Mouse (Mus musculus) thymus, adult 2 months (tissue): ENCODE data around the gene Kif6. TPM values are rescaled to one million over a fixed set of nuclear protein-coding genes. Genes with fewer than 3 reads are reported as not detected.

ENCODE experiments used
- DNase-seq: peaks from one replicate; pipeline ENCODE4 v3.0.0; 2021
- H3K27ac ChIP-seq: fragments of 200-500 bp; 2 replicates; pipeline ENCODE4 v1.5.1; 2012; ENCODE audit warnings: low read length, control low read depth; ENCODE audit not compliant: control insufficient read depth, insufficient read depth
- H3K27me3 ChIP-seq: fragments of 200-500 bp; 2 replicates; pipeline ENCODE4 v1.6.1; 2012; ENCODE audit warnings: mild to moderate bottlenecking, low read length, moderate library complexity, mixed read lengths; ENCODE audit not compliant: control insufficient read depth, insufficient read depth
- H3K36me3 ChIP-seq: fragments of 200-500 bp; 2 replicates; pipeline ENCODE4 v1.6.1; 2012; ENCODE audit warnings: mild to moderate bottlenecking, low read length, moderate library complexity; ENCODE audit not compliant: control insufficient read depth, insufficient read depth
- H3K4me1 ChIP-seq: fragments of 200-500 bp; replicated peaks from 2 replicates; pipeline ENCODE4 v1.6.1; 2012; ENCODE audit warnings: low read length; ENCODE audit not compliant: control insufficient read depth, insufficient read depth
- H3K4me3 ChIP-seq: fragments of 200-500 bp; 2 replicates; pipeline ENCODE4 v1.5.1; 2012; ENCODE audit warnings: mild to moderate bottlenecking, low read length, control low read depth, moderate library complexity; ENCODE audit not compliant: control insufficient read depth, insufficient read depth
- CTCF ChIP-seq: fragments of 200-500 bp; IDR thresholded peaks from 2 replicates; pipeline ENCODE4 v1.5.1; 2012; ENCODE audit warnings: mild to moderate bottlenecking, control low read depth, low read length, moderate library complexity, borderline replicate concordance; ENCODE audit not compliant: control insufficient read depth, poor library complexity, insufficient read depth; ENCODE audit errors: extremely low read depth
- POLR2A ChIP-seq: fragments of 200-500 bp; IDR thresholded peaks from 2 replicates; pipeline ENCODE4 v1.6.1; 2012; ENCODE audit warnings: mild to moderate bottlenecking, low read length, control low read depth, moderate library complexity; ENCODE audit not compliant: control insufficient read depth, poor library complexity, insufficient read depth; ENCODE audit errors: extremely low read depth
- WGBS: fragments of 180-500 bp; shearing (Covaris S2); methylation state at CpG from one replicate; pipeline ENCODE4 v1.1.7; 2018; 5-methylcytosine and 5-hydroxymethylcytosine counted together
- polyA plus RNA-seq: library from polyadenylated mRNA; depleted of rRNA; stranded (reverse); fragments of >200 nt; gene quantifications from 2 replicates; pipeline ENCODE4 v1.2.3, GENCODE M21; 2012

Gene Kif6
- polyA plus RNA-seq, 1 experiment, result 0.54 TPM

DNA sequence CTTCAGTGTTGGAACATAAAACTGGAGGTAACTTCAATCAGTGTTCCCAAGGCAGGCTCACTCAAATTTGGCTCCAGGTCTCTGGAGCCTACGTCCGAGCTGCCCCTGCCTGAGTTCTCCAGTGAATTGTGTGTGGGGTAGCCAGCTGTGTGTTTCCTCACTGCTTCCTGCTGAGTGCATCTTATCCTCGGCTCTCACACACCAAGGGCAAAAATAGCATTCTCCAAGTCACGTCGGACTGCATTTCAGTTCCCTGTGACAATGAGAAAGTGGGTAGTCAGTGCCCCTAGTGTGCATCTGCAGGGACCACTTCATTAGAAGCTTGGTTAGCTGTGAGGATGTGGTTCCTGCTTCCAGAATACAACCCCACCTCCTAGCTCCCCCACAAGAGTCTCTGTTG lies 222.5 kb downstream of the Kif6 start:
- H3K36me3 ChIP-seq, result no peaks in the 10 kb centered on the region
- no peak overlapping the region for H3K27ac ChIP-seq
- TF ChIP-seq POLR2A (no peak), CTCF (no peak)
- no peak for DNase-seq
- H3K4me1 ChIP-seq, result no peaks in the 10 kb centered on the region
- no peaks in the 10 kb centered on the region for H3K27me3 ChIP-seq
- no peak overlapping the region for H3K4me3 ChIP-seq
- WGBS, result 46% methylated on average over 5 of the region's 5 CpGs

DNA sequence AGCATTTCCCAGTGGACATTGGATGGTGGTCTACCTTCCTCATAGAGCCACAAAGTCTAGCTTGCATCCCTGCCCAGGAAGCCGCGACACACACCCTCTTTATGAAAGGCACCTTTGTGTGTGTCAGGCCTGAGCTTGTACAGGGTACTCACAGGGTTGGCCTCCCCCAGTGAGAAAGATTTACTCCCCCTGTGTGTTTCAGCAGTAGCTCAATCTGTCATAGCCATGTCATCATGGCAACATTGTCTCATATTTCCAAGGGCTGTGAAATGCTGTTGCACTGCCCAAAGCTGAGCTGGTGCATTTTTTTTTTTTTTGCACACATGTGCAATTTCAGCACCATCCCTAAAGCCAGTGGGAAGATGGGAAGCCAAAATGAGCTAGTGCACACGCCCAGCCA lies 224.3 kb downstream of the Kif6 start:
- Histone ChIP-seq H3K4me3 (no peak overlapping the region), H3K27me3 (no peaks in the 10 kb centered on the region), H3K27ac (no peak overlapping the region), H3K36me3 (no peaks in the 10 kb centered on the region), H3K4me1 (no peaks in the 10 kb centered on the region)
- no peak for TF ChIP-seq POLR2A
- TF ChIP-seq CTCF, result no peak
- DNase-seq, result no peak
- WGBS, result 88% methylated on average over 3 of the region's 3 CpGs

DNA sequence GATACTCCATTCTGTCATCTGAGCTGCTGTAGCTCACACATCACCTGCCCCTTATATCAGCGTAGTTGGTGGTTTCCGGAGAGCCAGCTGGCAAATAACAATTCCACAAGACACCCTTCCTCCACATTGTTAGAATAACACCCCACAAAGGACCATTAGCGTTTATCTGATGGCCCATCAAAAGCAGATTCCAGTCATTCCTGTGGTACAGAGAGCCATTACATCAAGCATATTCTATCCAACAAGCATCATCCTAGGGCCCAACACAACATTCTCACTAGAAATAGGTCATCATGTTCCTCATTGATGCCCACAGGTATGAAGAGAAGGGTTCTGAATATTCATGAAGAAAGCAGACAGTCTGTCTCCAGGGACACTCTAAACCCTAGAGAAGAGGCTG lies 236.3 kb downstream of the Kif6 start:
- 70% methylated on average over 3 of the region's 3 CpGs for WGBS

DNA sequence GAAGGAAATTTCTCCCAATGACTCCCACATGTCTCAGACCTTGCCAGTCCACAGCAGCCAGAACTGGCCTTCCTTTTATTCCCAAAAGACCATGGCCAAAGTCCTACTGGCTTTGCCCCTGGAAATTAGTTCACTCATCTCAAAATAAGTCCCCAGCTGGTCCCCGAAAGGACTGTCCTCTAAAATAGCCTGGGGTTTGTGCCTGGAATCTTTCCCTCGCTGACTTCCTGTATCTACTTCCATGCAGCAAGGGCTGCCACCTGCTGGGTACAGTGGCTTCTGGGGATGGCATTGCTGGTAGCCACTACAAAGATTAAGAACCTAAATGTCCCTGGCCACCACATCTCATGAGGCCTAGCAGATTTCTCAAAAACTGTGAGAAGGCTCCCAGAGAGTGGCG lies 237.2 kb downstream of the Kif6 start:
- 79% methylated on average over 3 of the region's 3 CpGs for WGBS
- Histone ChIP-seq H3K36me3 (no peaks in the 10 kb centered on the region), H3K27me3 (no peaks in the 10 kb centered on the region), H3K4me3 (no peak overlapping the region), H3K27ac (no peak overlapping the region), H3K4me1 (no peaks in the 10 kb centered on the region)
- TF ChIP-seq CTCF (no peak), POLR2A (no peak)
- no peak for DNase-seq

More for the DNA sequence above, 236.3 kb downstream of the Kif6 start:
- no peak for TF ChIP-seq POLR2A
- no peak for TF ChIP-seq CTCF
- H3K27me3 ChIP-seq, result no peaks in the 10 kb centered on the region
- no peaks in the 10 kb centered on the region for H3K4me1 ChIP-seq
- no peak overlapping the region for H3K27ac ChIP-seq
- no peak for DNase-seq
- no peak overlapping the region for H3K4me3 ChIP-seq
- no peaks in the 10 kb centered on the region for H3K36me3 ChIP-seq

DNA sequence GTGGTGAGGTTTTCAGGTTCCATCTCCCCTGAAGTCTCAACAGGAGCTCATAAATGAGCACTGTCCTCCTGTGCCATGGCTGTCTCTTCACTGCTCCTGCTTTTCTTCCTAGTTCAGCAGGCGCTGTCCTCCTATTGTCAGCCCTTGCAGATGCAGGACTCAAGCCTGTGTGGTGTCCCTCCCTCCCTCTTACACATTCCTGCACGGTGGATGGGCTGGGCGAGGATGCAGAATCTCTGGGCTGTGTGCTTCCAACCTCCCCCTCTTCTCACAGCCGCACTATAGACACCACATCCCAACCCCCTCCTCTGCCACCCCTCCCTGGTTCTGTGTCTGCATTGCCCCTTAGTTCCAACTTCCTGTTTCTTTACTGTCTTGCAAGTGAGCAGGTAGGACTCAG lies 240.8 kb downstream of the Kif6 start:
- TF ChIP-seq CTCF (no peak), POLR2A (no peak)
- Histone ChIP-seq H3K36me3 (no peaks in the 10 kb centered on the region), H3K27me3 (no peaks in the 10 kb centered on the region), H3K4me3 (no peak overlapping the region), H3K27ac (no peak overlapping the region), H3K4me1 (no peaks in the 10 kb centered on the region)
- WGBS, result 44% methylated on average over 4 of the region's 4 CpGs
- DNase-seq, result no peak

DNA sequence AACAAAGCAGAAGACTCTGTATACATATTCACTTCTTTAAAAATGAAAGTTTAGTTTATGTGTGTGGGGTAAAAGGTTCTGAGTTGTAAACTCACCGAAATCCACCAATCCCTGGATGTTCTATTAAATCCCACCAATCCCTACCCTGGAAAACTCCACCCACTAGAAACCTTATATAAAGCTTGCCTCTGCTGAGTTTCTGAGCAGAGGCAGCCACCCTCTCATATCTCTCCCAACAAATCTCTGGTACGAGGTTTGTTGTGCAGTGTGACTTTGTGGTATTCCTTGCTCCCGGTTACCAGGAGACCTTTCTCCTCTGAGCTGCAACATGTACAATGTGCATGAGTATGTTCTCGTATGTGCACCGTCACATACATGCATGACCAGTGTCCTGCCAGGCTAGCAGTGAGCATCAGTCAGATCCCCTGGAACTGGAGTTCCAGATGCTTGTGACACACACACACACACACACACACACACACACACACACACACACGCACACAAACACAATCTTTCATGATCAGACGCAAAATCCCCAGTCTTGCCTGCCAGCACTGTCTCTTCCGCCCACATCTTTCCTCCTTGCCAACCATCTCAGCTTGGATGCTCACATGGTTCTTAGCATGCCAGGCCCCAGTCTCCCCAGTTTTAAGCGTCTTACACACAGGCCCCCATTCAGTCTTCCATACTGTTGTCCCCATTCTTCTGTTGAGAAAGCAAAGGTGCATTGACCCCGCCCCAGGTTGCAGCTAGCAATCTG lies 245.3 kb downstream of the Kif6 start:
- 89% methylated on average over 10 of the region's 10 CpGs for WGBS
- no peak for TF ChIP-seq POLR2A
- no peak for TF ChIP-seq CTCF

DNA sequence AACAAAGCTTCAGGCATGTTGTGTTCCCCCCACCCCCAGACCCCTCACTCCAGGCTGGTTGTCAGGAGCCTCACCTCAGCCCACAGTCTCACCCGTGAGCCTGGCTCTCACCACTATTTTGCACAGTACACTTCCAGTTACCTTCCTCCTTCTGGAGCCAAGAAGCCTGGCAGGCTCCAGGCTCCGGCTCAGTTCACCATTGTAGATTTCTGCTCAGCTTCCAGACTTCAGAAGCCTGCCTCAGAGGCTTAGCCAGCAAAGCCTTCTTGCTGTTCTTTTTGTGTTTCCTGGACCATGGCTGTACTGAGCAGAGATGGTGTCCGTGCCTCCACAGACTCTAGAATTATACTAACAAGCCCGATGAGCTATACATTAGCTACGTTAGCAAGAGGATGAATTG lies 248.7 kb downstream of the Kif6 start:
- no peaks in the 10 kb centered on the region for H3K4me1 ChIP-seq
- 85% methylated on average over 5 of the region's 5 CpGs for WGBS
- no peaks in the 10 kb centered on the region for H3K27me3 ChIP-seq
- no peak overlapping the region for H3K4me3 ChIP-seq
- no peak overlapping the region for H3K27ac ChIP-seq
- no peaks in the 10 kb centered on the region for H3K36me3 ChIP-seq
- DNase-seq, result no peak
- TF ChIP-seq POLR2A, result no peak
- TF ChIP-seq CTCF, result no peak

More for the DNA sequence above, 245.3 kb downstream of the Kif6 start:
- Histone ChIP-seq H3K4me1 (no peaks in the 10 kb centered on the region), H3K27ac (no peak overlapping the region), H3K36me3 (no peaks in the 10 kb centered on the region), H3K4me3 (no peak overlapping the region), H3K27me3 (no peaks in the 10 kb centered on the region)
- no peak for DNase-seq
